Mouse (Mus musculus) midbrain, postnatal 0 days (tissue): ENCODE measurements around the gene Arl11. TPM values are rescaled to one million over a fixed set of nuclear protein-coding genes. Genes with fewer than 3 reads are reported as not detected.
"Not testable (repeated sequence)": the region's sequence is repeated elsewhere in the genome, so short reads cannot be mapped to it uniquely, and the experiment has no call there.

Source experiments
- ATAC-seq: fragments of 200-750 bp; cut with Nextera tagmentation; 2 replicates; pipeline ENCODE4 v1.8.0; 2017; ENCODE audit warnings: moderate number of reproducible peaks, mild to moderate bottlenecking, moderate TSS enrichment, moderate library complexity; ENCODE audit not compliant: low FRiP score
- DNase-seq: peaks from one replicate; pipeline ENCODE4 v3.0.0-alpha.2; 2015; ENCODE audit warnings: low spot score
- H3K27ac ChIP-seq: fragments of 300-500 bp; sonication (generic); 2 replicates; pipeline ENCODE4 v1.5.1; 2014; ENCODE audit warnings: low read depth, mild to moderate bottlenecking, low read length, mixed read lengths
- H3K27me3 ChIP-seq: fragments of 300-500 bp; sonication (generic); 2 replicates; pipeline ENCODE4 v1.6.1; 2014; ENCODE audit warnings: low read length, control low read depth, mixed read lengths; ENCODE audit not compliant: insufficient read depth
- H3K36me3 ChIP-seq: fragments of 300-500 bp; sonication (generic); 2 replicates; pipeline ENCODE4 v1.6.1; 2014; ENCODE audit warnings: low read length, control low read depth, mixed read lengths; ENCODE audit not compliant: insufficient read depth
- H3K4me1 ChIP-seq: fragments of 300-500 bp; sonication (generic); 2 replicates; pipeline ENCODE4 v1.6.1; 2014; ENCODE audit warnings: mild to moderate bottlenecking, control low read depth, antibody characterized with exemption, low read length, mixed read lengths; ENCODE audit not compliant: insufficient read depth
- H3K4me2 ChIP-seq: fragments of 300-500 bp; sonication (generic); 2 replicates; pipeline ENCODE4 v1.6.1; 2014; ENCODE audit warnings: low read depth, mild to moderate bottlenecking, low read length, mixed read lengths; ENCODE audit not compliant: poor library complexity, severe bottlenecking
- H3K4me3 ChIP-seq: fragments of 300-500 bp; sonication (generic); 2 replicates; pipeline ENCODE4 v1.5.1; 2014; ENCODE audit warnings: low read depth, mild to moderate bottlenecking, low read length, moderate library complexity
- H3K9ac ChIP-seq: fragments of 300-500 bp; sonication (generic); replicated peaks from 2 replicates; pipeline ENCODE4 v1.6.1; 2014; ENCODE audit warnings: mild to moderate bottlenecking, low read length, moderate library complexity, mixed read lengths; ENCODE audit not compliant: poor library complexity, severe bottlenecking
- H3K9me3 ChIP-seq: fragments of 300-500 bp; sonication (generic); 2 replicates; pipeline ENCODE4 v1.6.1; 2016; ENCODE audit warnings: low read length, control low read depth
- CTCF ChIP-seq: IDR thresholded peaks from 2 replicates; pipeline ENCODE4 v1.5.1; 2016; ENCODE audit warnings: antibody characterized with exemption, mild to moderate bottlenecking
- WGBS: fragments of 180-500 bp; shearing (Covaris S2); extraction: QIAGEN DNeasy Blood & Tissue Kit; methylation state at CpG from one replicate; pipeline ENCODE4 v1.1.7; 2014; 5-methylcytosine and 5-hydroxymethylcytosine counted together
- polyA plus RNA-seq: library from polyadenylated mRNA; unstranded; fragments of >200 nt; fragmentation: Nextera tagmentation; extraction: Ambion mirVana; gene quantifications from 2 replicates; pipeline ENCODE4 v1.2.1, GENCODE M21; 2015
- total RNA-seq: library from RNA; depleted of rRNA; stranded (reverse); fragments of >200 nt; gene quantifications from 2 replicates; pipeline ENCODE4 v1.2.3, GENCODE M21; 2014

Gene Arl11
- total and polyA plus RNA-seq, 2 experiments from 2014 or later, result 0.63 TPM; not detected in 1

DNA sequence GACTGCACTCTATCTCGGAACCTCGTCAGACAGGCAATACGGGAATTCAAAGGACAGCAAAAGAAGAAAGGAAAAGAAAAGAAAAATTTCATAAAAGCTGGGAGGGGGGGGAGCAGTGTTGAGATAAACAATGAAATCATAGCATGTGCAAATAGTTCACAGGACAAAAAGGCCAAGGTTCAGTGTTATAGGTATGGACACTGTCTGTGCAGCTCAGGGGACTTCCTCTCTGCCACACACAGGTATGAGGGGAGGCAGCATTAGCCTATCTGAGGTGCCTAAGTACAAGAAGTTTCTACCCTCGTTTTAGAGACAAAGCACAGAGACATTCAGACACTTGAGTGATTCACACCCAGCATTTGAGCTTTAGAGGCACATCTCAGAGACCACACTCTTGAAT, 11.6 kb downstream of the Arl11 start:
- Histone ChIP-seq H3K4me2 (no peak overlapping the region), H3K36me3 (no peaks in the 10 kb centered on the region), H3K4me3 (no peak overlapping the region), H3K9me3 (peaks cover 7% of the 10 kb centered on the region), H3K27ac (no peak overlapping the region), H3K27me3 (no peaks in the 10 kb centered on the region), H3K9ac (no peak overlapping the region), H3K4me1 (no peaks in the 10 kb centered on the region)
- no peak for TF ChIP-seq CTCF
- 81% methylated on average over 4 of the region's 4 CpGs for WGBS
- DNase-seq (no peak), ATAC-seq (no peak)

DNA sequence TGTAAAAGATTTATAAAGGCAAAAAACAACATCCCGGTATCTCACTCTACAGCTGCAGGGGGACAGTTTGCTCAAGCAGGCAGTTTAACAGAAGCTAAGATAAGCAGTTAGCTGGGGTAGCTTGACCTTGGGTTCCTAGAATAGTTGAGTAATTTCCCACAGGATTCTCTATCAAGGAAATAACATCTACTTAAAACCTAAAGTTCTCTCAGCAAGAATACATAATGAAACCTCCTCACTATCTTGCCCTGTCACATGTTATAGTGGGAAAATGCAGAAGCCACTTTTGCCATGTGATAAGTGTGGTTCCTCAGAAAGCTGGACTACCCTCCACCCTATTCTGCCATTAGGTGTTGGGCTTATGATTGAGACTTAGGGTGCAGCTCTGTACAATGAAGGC, 13.2 kb downstream of the Arl11 start:
- H3K4me3 ChIP-seq, result no peak overlapping the region
- H3K9me3 ChIP-seq, result peaks cover 7% of the 10 kb centered on the region
- no peak for DNase-seq
- no peaks in the 10 kb centered on the region for H3K27me3 ChIP-seq
- no peak for ATAC-seq
- no peak overlapping the region for H3K4me2 ChIP-seq
- WGBS, result 95% methylated on average over 1 of the region's 1 CpGs
- TF ChIP-seq CTCF, result no peak
- no peak overlapping the region for H3K27ac ChIP-seq
- no peaks in the 10 kb centered on the region for H3K36me3 ChIP-seq
- no peak overlapping the region for H3K9ac ChIP-seq
- H3K4me1 ChIP-seq, result no peaks in the 10 kb centered on the region

DNA sequence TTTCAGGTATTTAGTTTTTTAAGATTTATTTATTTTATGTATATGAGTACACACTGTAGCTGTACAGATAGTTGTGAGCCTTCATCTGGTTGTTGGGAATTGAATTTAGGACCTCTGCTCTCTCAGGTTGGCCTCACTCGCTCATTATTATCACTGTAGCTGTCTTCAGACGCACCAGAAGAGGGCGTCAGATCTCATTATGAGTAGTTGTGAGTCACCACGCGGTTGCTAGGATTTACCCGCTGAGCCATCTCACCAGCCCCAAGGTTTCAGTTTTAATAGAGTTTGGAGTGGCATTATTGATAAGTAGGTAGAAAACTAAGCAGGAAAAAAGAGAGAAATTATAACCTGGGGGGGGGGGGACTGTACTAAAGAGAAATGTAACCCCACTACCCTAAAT, 17.5 kb downstream of the Arl11 start:
- not testable (repeated sequence) for ATAC-seq, H3K4me1 ChIP-seq, H3K9ac ChIP-seq, H3K27me3 ChIP-seq, H3K36me3 ChIP-seq, H3K4me3 ChIP-seq, H3K4me2 ChIP-seq, H3K27ac ChIP-seq, H3K9me3 ChIP-seq
- peak; percentile 39 for TF ChIP-seq CTCF
- WGBS, result 23% methylated on average over 6 of the region's 6 CpGs
- peak; percentile 12 for DNase-seq

DNA sequence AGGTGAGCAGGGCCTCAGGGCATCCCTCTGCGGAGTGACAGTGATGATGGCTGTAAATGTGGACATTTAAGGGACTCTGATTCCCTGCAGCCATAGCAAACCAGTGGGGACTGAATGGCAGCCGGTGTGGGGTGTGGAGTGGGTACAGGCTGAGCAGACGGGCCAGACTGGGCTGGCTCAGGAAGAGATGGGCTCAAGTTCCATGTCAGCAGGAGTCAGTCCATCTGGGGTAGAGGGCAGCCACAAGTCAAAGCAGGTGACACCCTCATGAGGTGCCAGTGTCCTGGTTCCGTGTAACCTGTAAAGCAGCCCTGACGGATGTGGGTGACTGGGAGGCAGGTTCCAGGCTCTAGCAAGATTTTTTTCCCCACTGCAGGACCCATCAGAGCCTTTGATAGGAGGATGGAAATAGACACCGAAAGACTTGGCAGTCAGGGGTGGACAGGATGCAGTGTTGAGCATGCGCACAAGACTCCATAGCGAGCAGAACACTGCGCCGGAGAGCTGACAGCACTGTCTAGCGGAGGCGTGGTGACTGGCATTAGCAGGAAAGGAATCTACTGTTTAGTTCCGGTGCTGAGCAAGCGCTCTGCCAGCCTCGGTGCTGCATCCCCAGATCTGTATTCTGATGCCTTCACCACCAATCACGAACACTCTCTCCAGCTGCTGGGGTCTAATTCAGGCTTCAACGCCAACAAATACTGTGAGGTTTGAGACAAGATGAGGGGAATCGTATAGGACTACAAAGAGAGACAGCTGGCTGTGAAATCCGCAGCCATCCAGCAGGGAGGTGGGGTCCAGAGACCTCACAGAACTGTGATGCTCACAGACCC, 18.3 kb downstream of the Arl11 start:
- no peaks in the 10 kb centered on the region for H3K4me1 ChIP-seq
- ATAC-seq (peak; percentile 87), DNase-seq (peak; percentile 95)
- no peaks in the 10 kb centered on the region for H3K27me3 ChIP-seq
- peak; percentile 55 for TF ChIP-seq CTCF
- H3K4me2 ChIP-seq, result peak overlapping the region; percentile 47
- H3K27ac ChIP-seq, result peak overlapping the region; percentile 74
- H3K36me3 ChIP-seq, result no peaks in the 10 kb centered on the region
- peak overlapping the region; percentile 23; the same call in 1 of the 2 replicates for H3K4me3 ChIP-seq
- WGBS, result 26% methylated on average over 19 of the region's 19 CpGs
- H3K9me3 ChIP-seq, result peaks cover 2% of the 10 kb centered on the region
- H3K9ac ChIP-seq, result peak overlapping the region; percentile 54

DNA sequence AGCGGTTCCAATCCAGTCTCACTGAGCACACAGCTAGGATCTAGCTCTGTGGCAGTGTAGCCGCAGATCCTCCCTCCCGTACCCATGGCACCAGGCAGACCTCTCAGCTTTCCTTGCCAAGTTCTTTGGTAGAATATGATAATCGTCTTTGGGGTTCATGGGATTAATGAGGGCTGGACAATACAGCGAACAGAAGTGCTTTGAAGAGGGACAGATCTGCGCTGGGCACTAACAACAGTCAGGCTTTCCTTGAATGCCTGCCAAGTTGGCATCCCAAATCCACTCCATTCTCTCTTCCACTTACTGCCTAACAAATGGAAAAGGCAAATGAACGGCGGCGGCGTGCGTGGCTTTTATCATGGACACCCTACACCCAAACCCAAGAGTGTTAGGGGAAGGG, 21.0 kb downstream of the Arl11 start:
- ATAC-seq, result peak; percentile 15
- peak; percentile 88 for DNase-seq
- Histone ChIP-seq H3K4me1 (no peaks in the 10 kb centered on the region), H3K9me3 (no peaks in the 10 kb centered on the region), H3K27me3 (no peaks in the 10 kb centered on the region), H3K36me3 (no peaks in the 10 kb centered on the region), H3K4me3 (no peak overlapping the region), H3K4me2 (no peak overlapping the region), H3K27ac (0 out of 2 replicates have a peak overlapping the region, but pooled peaks have one; percentile 32), H3K9ac (0 out of 2 replicates have a peak overlapping the region, but pooled peaks have one; percentile 33)
- WGBS, result 43% methylated on average over 11 of the region's 11 CpGs
- no peak for TF ChIP-seq CTCF

DNA sequence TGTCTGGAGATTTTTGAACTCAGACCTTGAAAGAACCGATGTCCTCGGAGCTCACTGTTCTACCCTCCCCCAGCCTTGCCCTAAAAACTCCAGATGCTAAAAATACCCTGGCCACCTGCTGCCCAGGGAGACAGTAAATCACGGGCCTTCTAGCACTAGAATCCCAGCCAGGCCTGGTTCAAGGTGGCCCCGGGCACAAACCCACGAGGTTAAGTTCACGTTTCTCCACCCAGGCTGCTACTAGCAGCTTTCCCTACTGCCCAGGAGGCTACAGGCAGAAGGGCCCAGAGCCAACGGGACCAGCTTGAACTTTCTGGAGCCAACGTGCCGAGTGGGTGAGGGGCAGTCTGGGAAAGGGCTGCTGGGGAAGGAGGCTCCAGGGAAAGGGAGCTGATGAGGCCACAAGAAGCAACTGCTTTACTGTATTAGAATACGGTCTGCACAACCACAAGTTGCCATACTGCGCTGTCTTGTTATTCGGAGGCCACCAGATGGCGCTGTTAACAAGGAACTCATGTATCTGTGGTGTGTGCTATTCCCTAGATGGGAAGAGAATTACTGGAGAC, 21.5 kb downstream of the Arl11 start:
- H3K27ac ChIP-seq, result peak overlapping the region; percentile 32; the same call in 1 of the 2 replicates
- no peaks in the 10 kb centered on the region for H3K36me3 ChIP-seq
- no peaks in the 10 kb centered on the region for H3K4me1 ChIP-seq
- peak; percentile 78 for ATAC-seq
- H3K9ac ChIP-seq, result 0 out of 2 replicates have a peak overlapping the region, but pooled peaks have one; percentile 33
- WGBS, result 17% methylated on average over 13 of the region's 13 CpGs
- no peaks in the 10 kb centered on the region for H3K9me3 ChIP-seq
- TF ChIP-seq CTCF, result peak; percentile 93
- 0 out of 2 replicates have a peak overlapping the region, but pooled peaks have one; percentile 26 for H3K4me2 ChIP-seq
- H3K27me3 ChIP-seq, result no peaks in the 10 kb centered on the region
- no peak overlapping the region for H3K4me3 ChIP-seq
- peak; percentile 93 for DNase-seq
